29 mouse cellular contexts compared by ENCODE assay signal in the genomic region with DNA sequence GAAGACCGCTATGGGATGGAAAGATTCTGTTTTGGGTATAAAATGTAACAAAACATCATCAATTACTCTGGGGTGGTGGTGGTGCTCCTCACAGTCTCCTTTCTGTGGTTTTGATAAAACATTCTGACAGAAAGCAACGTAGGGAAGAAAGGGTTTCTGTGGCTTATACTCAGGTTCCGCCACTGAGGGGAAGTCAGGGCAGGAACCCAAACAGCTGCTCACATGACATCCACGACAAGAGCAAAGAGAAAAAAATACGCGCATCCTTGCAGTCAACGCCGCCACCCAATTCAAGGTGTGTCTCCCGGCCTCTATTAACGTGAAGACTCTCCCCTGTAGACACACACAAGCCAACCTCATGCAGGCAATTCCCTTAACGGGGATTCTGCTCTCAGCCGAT. TPM values are rescaled to one million over a fixed set of nuclear protein-coding genes. Genes with fewer than 3 reads are reported as not detected.
DNase-seq lines count a peak whose midpoint lies in the region; ATAC-seq lines count a peak whose summit lies in the region.
"Had no signal": no experiment of that assay in that cellular context is flagged by ENCODE, and none has a peak within 500 bp of the region (broad histone marks: within the 10 kb centered on the region; RNA-seq: fewer than 3 reads in every experiment).

No protein-coding gene starts in this region.

- no peaks in the 10 kb centered on the region for H3K27me3 ChIP-seq in intestine, embryonic 15.5 days (replicated peaks)
- no peaks in the 10 kb centered on the region for H3K27me3 ChIP-seq in forebrain, embryonic 12.5 days
- H3K27me3 ChIP-seq: forebrain, embryonic 15.5 days; heart, embryonic 13.5 days; hindbrain, embryonic 15.5 days; limb, embryonic 13.5 days; liver, embryonic 12.5 days; midbrain, embryonic 15.5 days had no signal

- H3K9ac ChIP-seq in intestine, embryonic 15.5 days, result no peak overlapping the region
- no peak overlapping the region for H3K9ac ChIP-seq in forebrain, embryonic 12.5 days
- H3K9ac ChIP-seq: forebrain, embryonic 15.5 days; heart, embryonic 13.5 days; hindbrain, embryonic 15.5 days; limb, embryonic 13.5 days; liver, embryonic 12.5 days; liver, postnatal 0 days; midbrain, embryonic 15.5 days had no signal

- DNase-seq in CD4-positive helper T cell, adult 2 months (ENCODE audit: low read depth, low spot score), result peak; percentile 70
- DNase-seq in CD8-positive naive resting alpha-beta T cell, adult 2 months (ENCODE audit: low read depth in 2 of 2, low spot score in 2 of 2), result peak; percentile 21 to 51
- no peak for DNase-seq in layer of hippocampus, adult 11-12 months (ENCODE audit: low spot score)
- no peak for DNase-seq in kidney, postnatal 10 days
- DNase-seq: adrenal gland, adult 2 months; cerebellum, adult 8-10 months; cerebellum, postnatal 25 days; gastrocnemius, adult 2 months; heart, postnatal 10 days; kidney, adult 8-10 months; liver, postnatal 0 days; lung, postnatal 4 days; right cerebral cortex, adult 18-20 months; spleen, adult 18-20 months had no signal

- H3K27ac ChIP-seq in intestine, embryonic 15.5 days, result no peak overlapping the region
- H3K27ac ChIP-seq in forebrain, embryonic 12.5 days, result no peak overlapping the region
- H3K27ac ChIP-seq: forebrain, embryonic 15.5 days; gastrocnemius, adult 2 months; heart, embryonic 13.5 days; hindbrain, embryonic 10.5 days; hindbrain, embryonic 15.5 days; kidney, postnatal 0 days; left cerebral cortex, adult 2 months; limb, embryonic 13.5 days; liver, embryonic 12.5 days; midbrain, embryonic 15.5 days had no signal

- no peak overlapping the region for H3K4me3 ChIP-seq in intestine, embryonic 15.5 days (replicated peaks)
- H3K4me3 ChIP-seq in forebrain, embryonic 12.5 days (replicated peaks), result no peak overlapping the region
- H3K4me3 ChIP-seq: forebrain, embryonic 15.5 days; gastrocnemius, adult 2 months; heart, embryonic 13.5 days; hindbrain, embryonic 10.5 days; hindbrain, embryonic 15.5 days; left cerebral cortex, adult 2 months; limb, embryonic 13.5 days; liver, embryonic 12.5 days; midbrain, embryonic 15.5 days had no signal

- H3K4me2 ChIP-seq in intestine, embryonic 15.5 days (replicated peaks), result no peak overlapping the region
- H3K4me2 ChIP-seq in forebrain, embryonic 12.5 days, result no peak overlapping the region
- H3K4me2 ChIP-seq: forebrain, embryonic 15.5 days; heart, embryonic 13.5 days; hindbrain, embryonic 15.5 days; limb, embryonic 13.5 days; liver, embryonic 12.5 days; midbrain, embryonic 15.5 days had no signal

- peak; percentile 64 for ATAC-seq in common myeloid progenitor, adult 5-6 weeks (replicated peaks; ENCODE audit: low read depth, poor library complexity, severe bottlenecking)
- 0 out of 2 replicates have a peak, but pooled peaks have one; percentile 15 for ATAC-seq in megakaryocyte, adult 5-6 weeks (ENCODE audit: poor library complexity, severe bottlenecking)
- no peak for ATAC-seq in intestine, embryonic 15.5 days
- no peak for ATAC-seq in forebrain, embryonic 12.5 days (ENCODE audit: low FRiP score)
- ATAC-seq: forebrain, embryonic 15.5 days; intestine, embryonic 16.5 days; liver, embryonic 12.5 days; liver, postnatal 0 days; lung, postnatal 0 days; midbrain, embryonic 15.5 days had no signal

- whole genome bisulfite sequencing in intestine, embryonic 15.5 days, result 93% methylated on average over 12 of the region's 12 CpGs
- 93% methylated on average over 12 of the region's 12 CpGs for WGBS in forebrain, embryonic 12.5 days

- H3K36me3 ChIP-seq in intestine, embryonic 15.5 days, result no peaks in the 10 kb centered on the region
- H3K36me3 ChIP-seq in forebrain, embryonic 12.5 days (replicated peaks), result no peaks in the 10 kb centered on the region
- H3K36me3 ChIP-seq: forebrain, embryonic 15.5 days; heart, embryonic 13.5 days; hindbrain, embryonic 10.5 days; hindbrain, embryonic 15.5 days; limb, embryonic 13.5 days; liver, embryonic 12.5 days; midbrain, embryonic 15.5 days had no signal

- no peaks in the 10 kb centered on the region for H3K9me3 ChIP-seq in intestine, embryonic 15.5 days
- no peaks in the 10 kb centered on the region for H3K9me3 ChIP-seq in forebrain, embryonic 12.5 days
- H3K9me3 ChIP-seq: forebrain, embryonic 15.5 days; heart, embryonic 13.5 days; hindbrain, embryonic 10.5 days; hindbrain, embryonic 15.5 days; limb, embryonic 13.5 days; liver, embryonic 12.5 days; midbrain, embryonic 15.5 days had no signal

- 0 out of 2 replicates have a peak, but pooled peaks cover 9% of the 10 kb centered on the region for H3K4me1 ChIP-seq in intestine, embryonic 15.5 days (replicated peaks)
- no peaks in the 10 kb centered on the region for H3K4me1 ChIP-seq in forebrain, embryonic 12.5 days
- H3K4me1 ChIP-seq: forebrain, embryonic 15.5 days; hindbrain, embryonic 10.5 days; hindbrain, embryonic 15.5 days; liver, embryonic 12.5 days; midbrain, embryonic 15.5 days had no signal

RNA-seq across cellular contexts. Expression of gene Fam173b, which starts 48.0 kb away (rescaled TPM):
- total RNA-seq in common myeloid progenitor, adult 5-6 weeks (2017), result 6.1 and 11.3 TPM in 2 replicates
- total RNA-seq in megakaryocyte, adult 5-6 weeks (2015), result 7.0 and 10.5 TPM in 2 replicates
- 5.6 and 8.0 TPM in 2 replicates for total RNA-seq in megakaryocyte, adult 5-6 weeks (2017)
- polyA plus RNA-seq in intestine, embryonic 15.5 days (2015; fragmentation: Nextera tagmentation; extraction: Ambion mirVana), result 15.2 and 16.6 TPM in 2 replicates
- polyA plus RNA-seq in forebrain, embryonic 12.5 days (2016; fragmentation: Nextera tagmentation; extraction: Ambion mirVana), result 12.5 and 13.2 TPM in 2 replicates

RNA-seq across cellular contexts. Expression of gene Cct5, which starts 48.1 kb away (rescaled TPM):
- 510 and 544 TPM in 2 replicates for total RNA-seq in common myeloid progenitor, adult 5-6 weeks (2017)
- total RNA-seq in megakaryocyte, adult 5-6 weeks (2015), result 274 and 308 TPM in 2 replicates
- 263 and 265 TPM in 2 replicates for total RNA-seq in megakaryocyte, adult 5-6 weeks (2017)
- polyA plus RNA-seq in intestine, embryonic 15.5 days (2015; fragmentation: Nextera tagmentation; extraction: Ambion mirVana), result 480 and 508 TPM in 2 replicates
- 617 and 631 TPM in 2 replicates for polyA plus RNA-seq in forebrain, embryonic 12.5 days (2016; fragmentation: Nextera tagmentation; extraction: Ambion mirVana)

Comparison
In these comparisons a context has a peak if more than half of its experiments do, and no peak if none do; other contexts are left out.
1. DNase-seq: peak in CD4-positive helper T cell, adult 2 months (single experiment) and CD8-positive naive resting alpha-beta T cell, adult 2 months (2 of 2); none in layer of hippocampus, adult 11-12 months (single experiment) and kidney, postnatal 10 days (single experiment).
2. ATAC-seq: peak in common myeloid progenitor, adult 5-6 weeks (single experiment) and megakaryocyte, adult 5-6 weeks (single experiment); none in intestine, embryonic 15.5 days (single experiment) and forebrain, embryonic 12.5 days (single experiment).